Mouse (Mus musculus): Measurements from ENCODE around the gene Gm20425. TPM values are rescaled to one million over a fixed set of nuclear protein-coding genes. Genes with fewer than 3 reads are reported as not detected.
"Not testable (repeated sequence)": the region's sequence is repeated elsewhere in the genome, so short reads cannot be mapped to it uniquely, and the experiment has no call there.

Gm20425 gene
- total RNA-seq, 4 experiments from 2014 or later = 2.0 to 6.9 (median 3.6) TPM

- DNase-seq (ENCODE audit: low spot score in 2 of 2) = not testable (repeated sequence)
These were observed 74.9 kb downstream of the Gm20425 start for GRCm38 (mm10) chr9:103155158-103155557.

DNA sequence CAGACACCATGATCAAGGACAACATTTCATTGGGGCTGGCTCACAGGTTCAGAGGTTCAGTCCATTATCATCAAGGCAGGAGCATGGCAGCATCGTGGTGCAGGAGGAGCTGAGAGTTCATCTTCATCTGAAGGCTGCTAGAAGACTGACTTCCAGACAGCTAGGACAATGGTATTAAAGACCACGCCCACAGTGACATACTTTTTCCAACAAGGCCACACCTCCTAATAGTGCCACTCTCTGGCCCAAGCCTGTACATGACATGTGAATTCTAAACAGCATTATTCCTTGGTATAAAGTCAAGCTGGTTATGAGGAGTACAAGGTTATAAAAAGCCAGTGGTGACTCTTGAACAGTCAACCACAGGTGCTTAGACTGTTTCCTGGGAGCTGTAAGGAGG is 75.5 kb downstream of the Gm20425 start:
- DNase-seq (ENCODE audit: low spot score in 2 of 2) = no peak

DNA sequence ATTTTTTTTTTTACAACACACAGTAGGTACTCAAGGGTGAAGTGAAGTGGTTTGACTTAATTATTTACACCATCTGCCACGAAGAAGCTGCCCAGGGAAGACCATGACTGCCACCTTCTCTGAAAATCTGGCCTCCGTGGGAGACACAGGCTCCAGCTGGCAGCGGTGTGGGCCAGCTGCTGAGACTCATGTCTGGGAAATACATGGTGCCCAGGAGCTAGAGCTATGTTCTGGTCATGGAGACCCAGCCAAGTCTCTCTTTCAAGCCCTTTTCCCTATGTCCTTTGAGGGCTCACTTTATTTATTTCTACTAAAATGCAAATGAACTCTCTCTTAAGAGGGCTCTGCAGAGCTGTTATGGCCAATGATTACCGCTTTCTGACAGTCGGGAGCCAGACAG is 76.8 kb downstream of the Gm20425 start:
- DNase-seq (ENCODE audit: low spot score in 2 of 2) = no peak

- no peak for DNase-seq (ENCODE audit: low spot score in 2 of 2)
These were observed 80.9 kb downstream of the Gm20425 start for GRCm38 (mm10) chr9:103149074-103149799.

GRCm38 (mm10) chr9:103147103-103147502 is 83.0 kb downstream of the Gm20425 start:
- no peak for DNase-seq (ENCODE audit: low spot score in 2 of 2)

- no peak for DNase-seq (ENCODE audit: low spot score in 2 of 2)
These were observed 83.4 kb downstream of the Gm20425 start for GRCm38 (mm10) chr9:103146703-103147102.

GRCm38 (mm10) chr9:103146257-103146656 is 83.8 kb downstream of the Gm20425 start:
- DNase-seq (ENCODE audit: low spot score in 2 of 2) = no peak

GRCm38 (mm10) chr9:103145351-103145750 is 84.8 kb downstream of the Gm20425 start:
- no peak for DNase-seq (ENCODE audit: low spot score in 2 of 2)

GRCm38 (mm10) chr9:103143881-103144280 is 86.2 kb downstream of the Gm20425 start:
- no peak for DNase-seq (ENCODE audit: low spot score in 2 of 2)

DNA sequence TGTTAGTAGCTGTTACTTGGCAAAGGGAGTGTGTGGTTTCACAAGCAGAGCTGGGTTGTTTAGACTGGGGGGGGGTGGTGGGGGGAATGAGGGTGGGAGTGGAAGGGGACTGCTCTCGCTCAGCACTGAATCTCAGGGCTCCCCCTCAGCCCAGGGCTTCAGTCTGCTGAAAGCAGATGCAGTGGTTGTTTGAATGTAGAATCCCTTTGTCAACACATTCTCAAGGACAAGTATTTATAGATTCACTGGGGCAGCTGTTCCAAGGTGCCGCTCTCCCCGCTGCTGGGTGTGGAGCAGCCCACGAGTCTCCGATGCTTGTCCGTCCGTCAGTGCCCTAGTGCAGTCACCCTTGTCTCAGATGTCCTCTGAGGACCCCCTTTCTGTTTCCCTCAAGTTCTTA is 88.8 kb downstream of the Gm20425 start:
- DNase-seq (ENCODE audit: low spot score in 2 of 2) = no peak

- no peak for DNase-seq (ENCODE audit: low spot score in 2 of 2)
These were observed 89.7 kb downstream of the Gm20425 start for GRCm38 (mm10) chr9:103140384-103140783.

Other genes starting within 250 kb of the Gm20425 start
- gene Slco2a1, start 241.6 kb downstream of the Gm20425 start, total RNA-seq (2022) = 1 to 10 TPM in 2 of 4 experiments, under 1 TPM in 2; 0.51 to 1.1 (median 0.80) TPM
- gene Rab6b, start 118.5 kb downstream of the Gm20425 start, total RNA-seq (2022) = 1 to 10 TPM in 2 of 4 experiments, under 1 TPM in 2; 0.73 to 2.0 (median 1.4) TPM
- 10 to 100 TPM; 15.1 to 18.3 (median 16.9) TPM for gene Srprb, start 28.2 kb downstream of the Gm20425 start, total RNA-seq (2022)
- gene Trf, start 137 bp upstream of the Gm20425 start, total RNA-seq (2022) = 10 to 100 TPM in 3 of 4 experiments, 1 to 10 TPM in 1; 3.2 to 24.7 (median 18.7) TPM
- gene 1300017J02Rik, start 74.8 kb upstream of the Gm20425 start, total RNA-seq (2022) = under 1 TPM in 1 of 4 experiments, not detected in 3; 0.19 TPM
- gene Topbp1, start 74.9 kb upstream of the Gm20425 start, total RNA-seq (2022) = 1 to 10 TPM; 5.1 to 8.1 (median 6.4) TPM
- 100 to 1,000 TPM; 221 to 238 (median 225) TPM for gene Cdv3, start 135.5 kb upstream of the Gm20425 start, total RNA-seq (2022)

Measured in gastrocnemius, adult 8-10 months (tissue).